Mouse (Mus musculus) liver, embryonic 12.5 days (tissue): ENCODE measurements around the gene Gm49355. TPM values are rescaled to one million over a fixed set of nuclear protein-coding genes. Genes with fewer than 3 reads are reported as not detected.
"Not testable (repeated sequence)": the region's sequence is repeated elsewhere in the genome, so short reads cannot be mapped to it uniquely, and the experiment has no call there.

Experiments used
- ATAC-seq: fragments of 200-750 bp; cut with Nextera tagmentation; 2 replicates; pipeline ENCODE4 v1.8.0; 2017; ENCODE audit warnings: moderate number of reproducible peaks, mild to moderate bottlenecking, moderate library complexity
- H3K27ac ChIP-seq: fragments of 300-500 bp; sonication (generic); 2 replicates; pipeline ENCODE4 v1.5.1; 2016; ENCODE audit warnings: mild to moderate bottlenecking
- H3K27me3 ChIP-seq: fragments of 300-500 bp; sonication (generic); replicated peaks from 2 replicates; pipeline ENCODE4 v1.6.1; 2016; ENCODE audit warnings: mild to moderate bottlenecking, moderate library complexity
- H3K36me3 ChIP-seq: fragments of 300-500 bp; sonication (generic); 2 replicates; pipeline ENCODE4 v1.6.1; 2016; ENCODE audit warnings: mild to moderate bottlenecking, moderate library complexity
- H3K4me1 ChIP-seq: fragments of 300-500 bp; sonication (generic); 2 replicates; pipeline ENCODE4 v1.6.1; 2016
- H3K4me2 ChIP-seq: fragments of 300-500 bp; sonication (generic); 2 replicates; pipeline ENCODE4 v1.6.1; 2016; ENCODE audit warnings: mild to moderate bottlenecking, moderate library complexity
- H3K4me3 ChIP-seq: fragments of 300-500 bp; sonication (generic); 2 replicates; pipeline ENCODE4 v1.5.1; 2016; ENCODE audit warnings: mild to moderate bottlenecking, moderate library complexity
- H3K9ac ChIP-seq: fragments of 300-500 bp; sonication (generic); 2 replicates; pipeline ENCODE4 v1.6.1; 2016; ENCODE audit warnings: mild to moderate bottlenecking, moderate library complexity
- H3K9me3 ChIP-seq: fragments of 300-500 bp; sonication (generic); replicated peaks from 2 replicates; pipeline ENCODE4 v1.6.1; 2016; ENCODE audit warnings: mild to moderate bottlenecking, moderate library complexity
- WGBS: fragments of 180-500 bp; shearing (Covaris S2); methylation state at CpG from one replicate; pipeline ENCODE4 v1.1.7; 2016; ENCODE audit not compliant: insufficient replicate concordance; 5-methylcytosine and 5-hydroxymethylcytosine counted together
- polyA plus RNA-seq: library from polyadenylated mRNA; unstranded; fragments of >200 nt; fragmentation: Nextera tagmentation; extraction: Ambion mirVana; gene quantifications from 2 replicates; pipeline ENCODE4 v1.2.1, GENCODE M21; 2016

Gm49355 gene
- polyA plus RNA-seq, result 0.08 and 0.17 TPM in 2 replicates

- H3K4me3 ChIP-seq, result peak within 1 kb of the TSS; percentile 81
- peak within 1 kb of the TSS; percentile 84 for H3K9ac ChIP-seq
- ATAC-seq, result 0 out of 2 replicates have a peak, but pooled peaks have one; percentile 1
- whole genome bisulfite sequencing, result 69% methylated on average over 6 of the region's 6 CpGs
- peaks cover 3% of the 10 kb centered on the region; the same call in 1 of the 2 replicates for H3K27me3 ChIP-seq
- peak within 1 kb of the TSS; percentile 74 for H3K4me2 ChIP-seq
- peaks cover 8% of the 10 kb centered on the region; the same call in 1 of the 2 replicates for H3K36me3 ChIP-seq
- no peaks in the 10 kb centered on the region for H3K9me3 ChIP-seq
- H3K27ac ChIP-seq, result peak within 1 kb of the TSS; percentile 91
- H3K4me1 ChIP-seq, result 0 out of 2 replicates have a peak, but pooled peaks cover 7% of the 10 kb centered on the region
Measured at GRCm38 (mm10) chr14:12283641-12284040, at the start of gene Gm49355. Gm49355 (plus strand) TSS chr14:12283976.

- Histone ChIP-seq H3K4me2 (no peak overlapping the region), H3K36me3 (no peaks in the 10 kb centered on the region), H3K9me3 (no peaks in the 10 kb centered on the region), H3K27me3 (no peaks in the 10 kb centered on the region), H3K4me1 (no peaks in the 10 kb centered on the region), H3K4me3 (no peak overlapping the region), H3K27ac (no peak overlapping the region), H3K9ac (no peak overlapping the region)
- ATAC-seq, result no peak
- 44% methylated on average over 4 of the region's 4 CpGs for WGBS
Measured at GRCm38 (mm10) chr14:12243726-12244125, 40.0 kb upstream of the Gm49355 start.

GRCm38 (mm10) chr14:12276031-12276430, 7.7 kb upstream of the Gm49355 start:
- Histone ChIP-seq H3K9me3 (no peaks in the 10 kb centered on the region), H3K4me2 (no peak overlapping the region), H3K4me3 (no peak overlapping the region), H3K27me3 (peaks cover 3% of the 10 kb centered on the region; the same call in 1 of the 2 replicates), H3K4me1 (no peaks in the 10 kb centered on the region), H3K9ac (no peak overlapping the region), H3K36me3 (no peaks in the 10 kb centered on the region), H3K27ac (no peak overlapping the region)
- ATAC-seq, result no peak
- WGBS, result 43% methylated on average over 3 of the region's 3 CpGs

GRCm38 (mm10) chr14:12284141-12284912, 551 bp downstream of the Gm49355 start, which contains the start of gene 3830406C13Rik:
3830406C13Rik (plus strand) TSS chr14:12284173.
- Histone ChIP-seq H3K4me3 (peak within 1 kb of the TSS; percentile 81), H3K27ac (peak within 1 kb of the TSS; percentile 91), H3K9ac (peak within 1 kb of the TSS; percentile 84), H3K4me1 (0 out of 2 replicates have a peak, but pooled peaks cover 7% of the 10 kb centered on the region), H3K4me2 (peak within 1 kb of the TSS; percentile 74), H3K9me3 (no peaks in the 10 kb centered on the region), H3K27me3 (peaks cover 3% of the 10 kb centered on the region; the same call in 1 of the 2 replicates), H3K36me3 (peaks cover 12% of the 10 kb centered on the region; the same call in 1 of the 2 replicates)
- ATAC-seq, result peak; percentile 93
- WGBS, result 2% methylated on average over 48 of the region's 48 CpGs

GRCm38 (mm10) chr14:12289747-12290146, 6.0 kb downstream of the Gm49355 start:
- peaks cover 20% of the 10 kb centered on the region; the same call in 1 of the 2 replicates for H3K36me3 ChIP-seq
- not testable (repeated sequence) for H3K9ac ChIP-seq, H3K4me3 ChIP-seq, H3K27me3 ChIP-seq, H3K4me2 ChIP-seq, H3K27ac ChIP-seq, H3K9me3 ChIP-seq, ATAC-seq, H3K4me1 ChIP-seq

- Histone ChIP-seq H3K4me3 (no peak overlapping the region), H3K4me2 (no peak overlapping the region), H3K27me3 (no peaks in the 10 kb centered on the region), H3K4me1 (no peaks in the 10 kb centered on the region), H3K36me3 (peaks cover 22% of the 10 kb centered on the region), H3K9ac (no peak overlapping the region), H3K27ac (no peak overlapping the region), H3K9me3 (no peaks in the 10 kb centered on the region)
- no peak for ATAC-seq
- WGBS, result 84% methylated on average over 7 of the region's 7 CpGs
Measured at GRCm38 (mm10) chr14:12296391-12296790, 12.6 kb downstream of the Gm49355 start.

- Histone ChIP-seq H3K27me3 (no peaks in the 10 kb centered on the region), H3K27ac (no peak overlapping the region), H3K4me1 (no peaks in the 10 kb centered on the region), H3K9ac (no peak overlapping the region), H3K4me3 (no peak overlapping the region), H3K36me3 (peaks cover 22% of the 10 kb centered on the region), H3K4me2 (no peak overlapping the region), H3K9me3 (no peaks in the 10 kb centered on the region)
- ATAC-seq, result no peak
Measured at GRCm38 (mm10) chr14:12299171-12299570, 15.4 kb downstream of the Gm49355 start.

GRCm38 (mm10) chr14:12299654-12300053, 15.9 kb downstream of the Gm49355 start:
- H3K27me3 ChIP-seq, result no peaks in the 10 kb centered on the region
- no peak for ATAC-seq
- H3K9ac ChIP-seq, result no peak overlapping the region
- no peaks in the 10 kb centered on the region for H3K4me1 ChIP-seq
- no peak overlapping the region for H3K27ac ChIP-seq
- no peak overlapping the region for H3K4me2 ChIP-seq
- H3K4me3 ChIP-seq, result no peak overlapping the region
- WGBS, result 74% methylated on average over 6 of the region's 6 CpGs
- H3K9me3 ChIP-seq, result no peaks in the 10 kb centered on the region
- H3K36me3 ChIP-seq, result peaks cover 22% of the 10 kb centered on the region

- WGBS, result 78% methylated on average over 4 of the region's 4 CpGs
Measured at GRCm38 (mm10) chr14:12300275-12300674, 16.5 kb downstream of the Gm49355 start.

GRCm38 (mm10) chr14:12300677-12301076, 16.9 kb downstream of the Gm49355 start:
- Histone ChIP-seq H3K9ac (no peak overlapping the region), H3K27me3 (no peaks in the 10 kb centered on the region), H3K27ac (no peak overlapping the region), H3K4me1 (no peaks in the 10 kb centered on the region), H3K36me3 (peaks cover 22% of the 10 kb centered on the region), H3K4me3 (no peak overlapping the region), H3K9me3 (no peaks in the 10 kb centered on the region), H3K4me2 (no peak overlapping the region)
- 67% methylated on average over 3 of the region's 3 CpGs for WGBS
- no peak for ATAC-seq

More at GRCm38 (mm10) chr14:12300275-12300674, 16.5 kb downstream of the Gm49355 start:
- Histone ChIP-seq H3K27ac (no peak overlapping the region), H3K4me1 (no peaks in the 10 kb centered on the region), H3K9ac (no peak overlapping the region), H3K4me3 (no peak overlapping the region), H3K36me3 (peaks cover 22% of the 10 kb centered on the region), H3K27me3 (no peaks in the 10 kb centered on the region), H3K4me2 (no peak overlapping the region), H3K9me3 (no peaks in the 10 kb centered on the region)
- ATAC-seq, result no peak

GRCm38 (mm10) chr14:12303106-12303505, 19.3 kb downstream of the Gm49355 start:
- Histone ChIP-seq H3K27ac (no peak overlapping the region), H3K9me3 (no peaks in the 10 kb centered on the region), H3K4me3 (no peak overlapping the region), H3K4me2 (no peak overlapping the region), H3K9ac (no peak overlapping the region), H3K4me1 (0 out of 2 replicates have a peak, but pooled peaks cover 5% of the 10 kb centered on the region), H3K36me3 (peaks cover 15% of the 10 kb centered on the region), H3K27me3 (no peaks in the 10 kb centered on the region)
- 72% methylated on average over 2 of the region's 2 CpGs for WGBS
- ATAC-seq, result no peak

- Histone ChIP-seq H3K9me3 (no peaks in the 10 kb centered on the region), H3K9ac (no peak overlapping the region), H3K27ac (no peak overlapping the region), H3K4me1 (no peaks in the 10 kb centered on the region), H3K4me2 (no peak overlapping the region), H3K4me3 (no peak overlapping the region), H3K27me3 (peaks cover 46% of the 10 kb centered on the region), H3K36me3 (no peaks in the 10 kb centered on the region)
- WGBS, result 55% methylated on average over 7 of the region's 7 CpGs
- ATAC-seq, result no peak
Measured at GRCm38 (mm10) chr14:12333622-12334021, 49.8 kb downstream of the Gm49355 start.
